Mouse (Mus musculus): Measurements from ENCODE around the gene Tmeff2. TPM values are rescaled to one million over a fixed set of nuclear protein-coding genes. Genes with fewer than 3 reads are reported as not detected.

The Tmeff2 gene
- total and polyA plus RNA-seq, 2 experiments from 2014 or later: 38.9 to 67.7 TPM

- no peaks in the 10 kb centered on the region for H3K4me1 ChIP-seq (ENCODE audit: insufficient read depth)
- no peaks in the 10 kb centered on the region for H3K27me3 ChIP-seq (ENCODE audit: insufficient read depth, low read length)
- H3K27ac ChIP-seq (ENCODE audit: low read depth, low read length): no peak overlapping the region
- ATAC-seq: no peak
- no peak for DNase-seq
- H3K4me2 ChIP-seq (ENCODE audit: low read depth): no peak overlapping the region
- no peak overlapping the region for H3K9ac ChIP-seq
- no peaks in the 10 kb centered on the region for H3K36me3 ChIP-seq (ENCODE audit: insufficient read depth)
- TF ChIP-seq CTCF (IDR thresholded peaks at IDR 0.05; ENCODE audit: low read depth): no peak
- no peak overlapping the region for H3K4me3 ChIP-seq (ENCODE audit: low read depth, low read length)
- WGBS: 81% methylated on average over 2 of the region's 2 CpGs
- H3K9me3 ChIP-seq (ENCODE audit: low read length): no peaks in the 10 kb centered on the region
Observed at GRCm38 (mm10) chr1:51136792-51137191, 236.3 kb downstream of the Tmeff2 start.

- Histone ChIP-seq H3K27me3 (ENCODE audit: insufficient read depth, low read length) (no peaks in the 10 kb centered on the region), H3K4me3 (ENCODE audit: low read depth, low read length) (no peak overlapping the region), H3K9ac (no peak overlapping the region), H3K4me1 (ENCODE audit: insufficient read depth) (no peaks in the 10 kb centered on the region), H3K9me3 (ENCODE audit: low read length) (no peaks in the 10 kb centered on the region), H3K4me2 (ENCODE audit: low read depth) (no peak overlapping the region), H3K27ac (ENCODE audit: low read depth, low read length) (no peak overlapping the region), H3K36me3 (ENCODE audit: insufficient read depth) (no peaks in the 10 kb centered on the region)
- no peak for TF ChIP-seq CTCF (IDR thresholded peaks at IDR 0.05; ENCODE audit: low read depth)
- ATAC-seq (no peak), DNase-seq (no peak)
- WGBS: 90% methylated on average over 10 of the region's 10 CpGs
Observed at GRCm38 (mm10) chr1:51139605-51140004, 239.2 kb downstream of the Tmeff2 start.

- 96% methylated on average over 1 of the region's 1 CpGs for WGBS
Observed at GRCm38 (mm10) chr1:51141381-51141780, 240.9 kb downstream of the Tmeff2 start.

GRCm38 (mm10) chr1:51142729-51143128, 242.3 kb downstream of the Tmeff2 start:
- H3K4me3 ChIP-seq (ENCODE audit: low read depth, low read length): no peak overlapping the region
- 90% methylated on average over 3 of the region's 3 CpGs for WGBS
- no peak overlapping the region for H3K4me2 ChIP-seq (ENCODE audit: low read depth)
- no peak overlapping the region for H3K9ac ChIP-seq
- H3K9me3 ChIP-seq (ENCODE audit: low read length): no peaks in the 10 kb centered on the region
- no peaks in the 10 kb centered on the region for H3K36me3 ChIP-seq (ENCODE audit: insufficient read depth)
- H3K4me1 ChIP-seq (ENCODE audit: insufficient read depth): no peaks in the 10 kb centered on the region
- no peak overlapping the region for H3K27ac ChIP-seq (ENCODE audit: low read depth, low read length)
- no peak for ATAC-seq
- TF ChIP-seq CTCF (IDR thresholded peaks at IDR 0.05; ENCODE audit: low read depth): no peak
- DNase-seq: no peak
- no peaks in the 10 kb centered on the region for H3K27me3 ChIP-seq (ENCODE audit: insufficient read depth, low read length)

More at GRCm38 (mm10) chr1:51141381-51141780, 240.9 kb downstream of the Tmeff2 start:
- Histone ChIP-seq H3K36me3 (ENCODE audit: insufficient read depth) (no peaks in the 10 kb centered on the region), H3K27me3 (ENCODE audit: insufficient read depth, low read length) (no peaks in the 10 kb centered on the region), H3K9ac (no peak overlapping the region), H3K9me3 (ENCODE audit: low read length) (no peaks in the 10 kb centered on the region), H3K4me2 (ENCODE audit: low read depth) (no peak overlapping the region), H3K27ac (ENCODE audit: low read depth, low read length) (no peak overlapping the region), H3K4me3 (ENCODE audit: low read depth, low read length) (no peak overlapping the region), H3K4me1 (ENCODE audit: insufficient read depth) (no peaks in the 10 kb centered on the region)
- DNase-seq: no peak
- TF ChIP-seq CTCF (IDR thresholded peaks at IDR 0.05; ENCODE audit: low read depth): no peak
- ATAC-seq: no peak

- H3K4me1 ChIP-seq (ENCODE audit: insufficient read depth): no peaks in the 10 kb centered on the region
- 86% methylated on average over 4 of the region's 4 CpGs for WGBS
- no peak for TF ChIP-seq CTCF (IDR thresholded peaks at IDR 0.05; ENCODE audit: low read depth)
- no peaks in the 10 kb centered on the region for H3K9me3 ChIP-seq (ENCODE audit: low read length)
- ATAC-seq (no peak), DNase-seq (no peak)
- no peak overlapping the region for H3K4me2 ChIP-seq (ENCODE audit: low read depth)
- no peak overlapping the region for H3K4me3 ChIP-seq (ENCODE audit: low read depth, low read length)
- H3K27me3 ChIP-seq (ENCODE audit: insufficient read depth, low read length): no peaks in the 10 kb centered on the region
- H3K27ac ChIP-seq (ENCODE audit: low read depth, low read length): no peak overlapping the region
- no peak overlapping the region for H3K9ac ChIP-seq
- H3K36me3 ChIP-seq (ENCODE audit: insufficient read depth): no peaks in the 10 kb centered on the region
Observed at GRCm38 (mm10) chr1:51145693-51146092, 245.2 kb downstream of the Tmeff2 start.

GRCm38 (mm10) chr1:51148481-51149137, 248.2 kb downstream of the Tmeff2 start:
- no peak overlapping the region for H3K4me3 ChIP-seq (ENCODE audit: low read depth, low read length)
- H3K27me3 ChIP-seq (ENCODE audit: insufficient read depth, low read length): no peaks in the 10 kb centered on the region
- H3K9ac ChIP-seq: no peak overlapping the region
- DNase-seq (no peak), ATAC-seq (peak; percentile 73)
- 76% methylated on average over 9 of the region's 9 CpGs for WGBS
- 0 out of 2 replicates have a peak, but pooled peaks have one; percentile 6 for TF ChIP-seq CTCF (IDR thresholded peaks at IDR 0.05; ENCODE audit: low read depth)
- no peaks in the 10 kb centered on the region for H3K9me3 ChIP-seq (ENCODE audit: low read length)
- no peak overlapping the region for H3K27ac ChIP-seq (ENCODE audit: low read depth, low read length)
- no peaks in the 10 kb centered on the region for H3K36me3 ChIP-seq (ENCODE audit: insufficient read depth)
- no peaks in the 10 kb centered on the region for H3K4me1 ChIP-seq (ENCODE audit: insufficient read depth)
- no peak overlapping the region for H3K4me2 ChIP-seq (ENCODE audit: low read depth)

- H3K9ac ChIP-seq: no peak overlapping the region
- no peaks in the 10 kb centered on the region for H3K36me3 ChIP-seq (ENCODE audit: insufficient read depth)
- H3K4me3 ChIP-seq (ENCODE audit: low read depth, low read length): no peak overlapping the region
- H3K4me1 ChIP-seq (ENCODE audit: insufficient read depth): no peaks in the 10 kb centered on the region
- no peak overlapping the region for H3K27ac ChIP-seq (ENCODE audit: low read depth, low read length)
- no peaks in the 10 kb centered on the region for H3K9me3 ChIP-seq (ENCODE audit: low read length)
- TF ChIP-seq CTCF (IDR thresholded peaks at IDR 0.05; ENCODE audit: low read depth): no peak
- DNase-seq (no peak), ATAC-seq (no peak)
- no peak overlapping the region for H3K4me2 ChIP-seq (ENCODE audit: low read depth)
- 69% methylated on average over 4 of the region's 4 CpGs for WGBS
- no peaks in the 10 kb centered on the region for H3K27me3 ChIP-seq (ENCODE audit: insufficient read depth, low read length)
Observed at GRCm38 (mm10) chr1:51149488-51149887, 249.0 kb downstream of the Tmeff2 start.
